In genomic region chr10:18886918-18887625, GRCm38 (mm10) we compare ENCODE assay signal across 8 mouse cellular contexts. TPM values are rescaled to one million over a fixed set of nuclear protein-coding genes. Genes with fewer than 3 reads are reported as not detected.
A peak's percentile ranks its signal among the peaks of the same experiment; 100 is the strongest.
DNase-seq lines count a peak whose midpoint lies in the region; ATAC-seq and TF ChIP-seq lines count a peak whose summit lies in the region.

No protein-coding gene starts in this region.

- DNase-seq in adrenal gland, adult (ENCODE audit: inconsistent age in 2 of 2, low spot score in 1 of 2), result peak; percentile 18 to 64
- DNase-seq in adrenal gland, postnatal 4 days (ENCODE audit: low spot score in 2 of 2), result no peak
- peak; percentile 8 for DNase-seq in NIH3T3 (ENCODE audit: low read depth)
- peak; percentile 17 to 37 for DNase-seq in frontal cortex, postnatal 25 days (ENCODE audit: low spot score in 2 of 2)
- DNase-seq in heart, postnatal 36 days, result peak; percentile 76 to 77
- peak; percentile 21 for DNase-seq in lung, adult 2 months
- DNase-seq in thymus, postnatal 14 days, result no peak

- H3K4me3 ChIP-seq in lung, adult 2 months (replicated peaks; ENCODE audit: extremely low read depth, low read depth, low read length), result no peak overlapping the region

- no peak for TF ChIP-seq POLR2A in lung, adult 2 months (IDR thresholded peaks at IDR 0.05; ENCODE audit: borderline replicate concordance, extremely low read depth, low read depth, low read length)

- no peak for TF ChIP-seq CTCF in lung, adult 2 months (IDR thresholded peaks at IDR 0.05; ENCODE audit: insufficient read depth, low read length)

- intact Hi-C loops in heart, postnatal 36 days (cut with DNase I), result loop anchor here (5.0 kb wide), 1 partner anchor 40 kb away; the partner anchor contains the start of gene Perp

- no peaks in the 10 kb centered on the region for H3K4me1 ChIP-seq in lung, adult 2 months (ENCODE audit: control insufficient read depth, insufficient read depth, low read length)

- ATAC-seq in inflammation-experienced regulatory T-cells, adult 6 months, result no peak

- 49% methylated on average over 4 of the region's 4 CpGs for WGBS in lung, adult 2 months

RNA-seq across cellular contexts. Expression of gene Perp, which starts 42.3 kb away (rescaled TPM):
- total RNA-seq in adrenal gland, postnatal 4 days (2021), result 1 to 10 TPM; 5.7 to 7.1 TPM
- total RNA-seq in heart, postnatal 36 days (2021), result 100 to 1,000 TPM; 108 to 119 TPM
- 37.3 and 154 TPM in 2 replicates for polyA plus RNA-seq in lung, adult 2 months (2012; rRNA removed)
- 1 to 10 TPM in 1 of 3 experiments, under 1 TPM in 2; 0.68 to 6.9 (median 0.69) TPM for polyA plus RNA-seq in inflammation-experienced regulatory T-cells, adult 6 months (2017; shearing (Covaris generic))

Comparison
In these comparisons a context has a peak if more than half of its experiments do, and no peak if none do; other contexts are left out.
1. DNase-seq: peak in adrenal gland, adult (2 of 2), NIH3T3 (single experiment), frontal cortex, postnatal 25 days (2 of 2), heart, postnatal 36 days (2 of 2) and lung, adult 2 months (single experiment); none in adrenal gland, postnatal 4 days (0 of 2) and thymus, postnatal 14 days (single experiment).
2. RNA of gene Perp, which starts 42.3 kb away (total RNA-seq): 108 to 119 TPM in heart, postnatal 36 days; 5.7 to 7.1 TPM in adrenal gland, postnatal 4 days; every median in the first group is over 10 times any median in the second.